Mouse (Mus musculus): ENCODE measurements around the gene Cacng7. TPM values are rescaled to one million over a fixed set of nuclear protein-coding genes. Genes with fewer than 3 reads are reported as not detected.
A peak's percentile ranks its signal among the peaks of the same experiment; 100 is the strongest.

Gene Cacng7
- 5.2 TPM for polyA plus RNA-seq (2021)

GRCm38 (mm10) chr7:3332619-3333521 lies at the start of gene Cacng7:
TSS of gene Cacng7 (plus strand) at chr7:3332955.
- ATAC-seq: no peak
- ChIA-PET POLR2A (no interaction called here), CTCF (interaction anchor here (1.1 to 1.4 kb wide), 2 partner anchors 9 to 111 kb away, joined by 3 read pairs; no protein-coding TSS in a partner anchor)
- peaks cover 10% of the 10 kb centered on the region for H3K27me3 ChIP-seq
- no peak for DNase-seq (ENCODE audit: low read depth, low spot score)
- in situ Hi-C loops (cut with MboI; ENCODE audit: low pct_unique_long_range_greater_than_20kb): no loop called here
- TF ChIP-seq CTCF (IDR thresholded peaks at IDR 0.05): no peak

- no peak for TF ChIP-seq CTCF (IDR thresholded peaks at IDR 0.05)
- CTCF ChIA-PET: interaction anchor here (1.1 kb wide), 1 partner anchor 17 kb away, joined by 3 read pairs; no protein-coding TSS in a partner anchor
- DNase-seq (ENCODE audit: low read depth, low spot score): no peak
- ATAC-seq: no peak
- POLR2A ChIA-PET: no interaction called here
- in situ Hi-C loops (cut with MboI; ENCODE audit: low pct_unique_long_range_greater_than_20kb): loop anchor here (5.0 to 25.0 kb wide), 2 partner anchors 51 to 1154 kb away; partner anchors contain the start of gene Rdh13
- no peaks in the 10 kb centered on the region for H3K27me3 ChIP-seq
These were observed 49.5 kb upstream of the Cacng7 start for GRCm38 (mm10) chr7:3283081-3283875.

DNA sequence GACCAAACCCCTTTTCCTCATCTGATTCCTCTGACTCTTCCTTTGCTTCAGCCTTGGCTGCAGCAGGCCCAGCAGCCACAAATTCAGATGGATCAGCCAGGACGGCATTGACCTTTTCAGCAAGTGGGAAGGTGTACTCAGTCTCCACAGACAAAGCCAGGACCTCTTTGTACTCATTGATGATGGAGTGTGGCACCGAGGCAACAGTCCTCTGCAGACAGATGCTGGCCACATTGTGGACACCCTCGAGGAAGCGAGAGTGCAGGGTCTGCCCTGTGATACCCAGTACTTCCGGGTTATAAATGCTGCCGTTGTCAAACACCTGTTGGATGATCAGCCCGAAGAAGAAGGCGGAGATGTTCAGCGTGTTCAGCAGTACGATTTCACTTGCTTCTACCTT lies 48.2 kb upstream of the Cacng7 start:
- ChIA-PET CTCF (no interaction called here), POLR2A (no interaction called here)
- no peak for ATAC-seq
- in situ Hi-C loops (cut with MboI; ENCODE audit: low pct_unique_long_range_greater_than_20kb): loop anchor here (5.0 to 25.0 kb wide), 2 partner anchors 52 to 1153 kb away; partner anchors contain the start of gene Rdh13
- no peak for DNase-seq (ENCODE audit: low read depth, low spot score)
- no peaks in the 10 kb centered on the region for H3K27me3 ChIP-seq
- TF ChIP-seq CTCF (IDR thresholded peaks at IDR 0.05): no peak

DNA sequence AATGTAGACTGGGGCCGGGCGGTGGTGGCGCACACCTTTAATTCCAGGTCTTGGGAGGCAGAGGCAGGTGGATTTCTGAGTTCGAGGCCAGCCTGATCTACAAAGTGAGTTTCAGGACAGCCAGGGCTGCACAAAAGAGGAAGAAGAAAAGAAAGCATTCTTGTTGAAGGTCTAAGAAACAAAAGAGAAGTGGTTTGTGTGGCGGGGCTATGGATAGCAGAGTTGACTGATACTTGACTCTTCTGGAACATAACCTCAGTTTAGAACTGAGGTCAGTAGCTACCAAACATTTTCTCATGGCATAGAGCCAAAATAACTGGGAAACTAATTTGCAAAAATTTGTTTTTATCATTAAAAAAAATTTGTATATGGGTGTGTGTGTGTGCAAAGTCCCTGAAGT lies 46.7 kb upstream of the Cacng7 start:
- in situ Hi-C loops (cut with MboI; ENCODE audit: low pct_unique_long_range_greater_than_20kb): loop anchor here (25.0 kb wide), 1 partner anchor 1151 kb away; the partner anchor contains the start of gene Rdh13

GRCm38 (mm10) chr7:3287186-3287585 lies 45.6 kb upstream of the Cacng7 start:
- no peaks in the 10 kb centered on the region for H3K27me3 ChIP-seq
- in situ Hi-C loops (cut with MboI; ENCODE audit: low pct_unique_long_range_greater_than_20kb): loop anchor here (25.0 kb wide), 1 partner anchor 1150 kb away; the partner anchor contains the start of gene Rdh13
- ATAC-seq: no peak
- ChIA-PET CTCF (no interaction called here), POLR2A (no interaction called here)
- no peak for DNase-seq (ENCODE audit: low read depth, low spot score)
- TF ChIP-seq CTCF (IDR thresholded peaks at IDR 0.05): no peak

More for the DNA sequence above, 46.7 kb upstream of the Cacng7 start:
- H3K27me3 ChIP-seq: no peaks in the 10 kb centered on the region
- TF ChIP-seq CTCF (IDR thresholded peaks at IDR 0.05): no peak
- ChIA-PET POLR2A (no interaction called here), CTCF (interaction anchor here (0.5 kb wide), 1 partner anchor 55 kb away, joined by 3 read pairs; no protein-coding TSS in a partner anchor)
- DNase-seq (ENCODE audit: low read depth, low spot score) (no peak), ATAC-seq (no peak)

GRCm38 (mm10) chr7:3288976-3289970 lies 43.5 kb upstream of the Cacng7 start, which contains the start of the genes Myadm and Prkcg:
TSS of gene Myadm (plus strand) at chr7:3289080.
TSS of gene Prkcg (plus strand) at chr7:3289179.
- ATAC-seq (peak; percentile 29), DNase-seq (ENCODE audit: low read depth, low spot score) (no peak)
- POLR2A ChIA-PET: interaction anchor here (0.6 to 1.0 kb wide), 3 partner anchors 9 to 1215 kb away, joined by 3 to 5 read pairs (median 5); no protein-coding TSS in a partner anchor
- in situ Hi-C loops (cut with MboI; ENCODE audit: low pct_unique_long_range_greater_than_20kb): loop anchor here (25.0 kb wide), 1 partner anchor 1148 kb away; the partner anchor contains the start of gene Rdh13
- TF ChIP-seq CTCF (IDR thresholded peaks at IDR 0.05): no peak
- CTCF ChIA-PET: no interaction called here
- H3K27me3 ChIP-seq: no peaks in the 10 kb centered on the region

- ATAC-seq (peak; percentile 58), DNase-seq (ENCODE audit: low read depth, low spot score) (peak; percentile 79)
- in situ Hi-C loops (cut with MboI; ENCODE audit: low pct_unique_long_range_greater_than_20kb): loop anchor here (10.0 to 25.0 kb wide), 2 partner anchors 404 to 1147 kb away; partner anchors contain the start of genes Mboat7, Rdh13 and Tsen34
- no peaks in the 10 kb centered on the region for H3K27me3 ChIP-seq
- CTCF ChIA-PET: interaction anchor here (0.7 to 1.0 kb wide), 2 partner anchors 10 to 11 kb away, joined by 3 read pairs; no protein-coding TSS in a partner anchor
- TF ChIP-seq CTCF (IDR thresholded peaks at IDR 0.05): no peak
- POLR2A ChIA-PET: interaction anchor here (0.5 kb wide), 1 partner anchor 120 kb away, joined by 3 read pairs; no protein-coding TSS in a partner anchor
These were observed 42.3 kb upstream of the Cacng7 start for GRCm38 (mm10) chr7:3290257-3291033.

DNA sequence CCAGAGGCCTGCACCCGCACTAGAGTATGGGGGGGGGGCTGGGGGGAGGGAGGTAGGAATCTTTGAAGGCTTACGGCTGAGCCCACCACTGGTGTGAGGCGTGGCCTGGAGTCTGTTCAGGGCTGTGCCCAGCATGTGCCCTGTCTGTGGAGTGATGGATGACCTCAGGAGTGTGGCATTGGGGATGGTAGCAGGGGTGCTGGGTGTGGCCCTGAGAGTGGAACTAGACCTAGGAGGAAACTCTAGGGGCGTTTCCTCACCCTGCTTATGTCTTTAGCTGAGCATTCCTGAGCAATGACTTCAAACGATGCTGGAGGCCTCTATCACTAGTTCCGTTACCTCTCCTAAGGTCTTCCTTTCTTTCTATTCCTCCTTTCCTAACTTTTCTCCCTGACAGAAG lies 41.6 kb upstream of the Cacng7 start:
- no peaks in the 10 kb centered on the region for H3K27me3 ChIP-seq
- POLR2A ChIA-PET: no interaction called here
- CTCF ChIA-PET: interaction anchor here (1.0 kb wide), 1 partner anchor 11 kb away, joined by 3 read pairs; no protein-coding TSS in a partner anchor
- in situ Hi-C loops (cut with MboI; ENCODE audit: low pct_unique_long_range_greater_than_20kb): loop anchor here (10.0 to 25.0 kb wide), 2 partner anchors 404 to 1146 kb away; partner anchors contain the start of genes Mboat7, Rdh13 and Tsen34
- no peak for DNase-seq (ENCODE audit: low read depth, low spot score)
- TF ChIP-seq CTCF (IDR thresholded peaks at IDR 0.05): no peak
- ATAC-seq: peak; percentile 57

Data from Patski (cell line).